Mouse (Mus musculus) megakaryocyte, embryonic 14.5 days (primary cell): ENCODE data around the gene Parva. TPM values are rescaled to one million over a fixed set of nuclear protein-coding genes. Genes with fewer than 3 reads are reported as not detected.

Source experiments
- H3K27me3 ChIP-seq: replicated peaks from 2 replicates; pipeline ENCODE3; 2012; ENCODE audit warnings: inconsistent platforms
- H3K36me3 ChIP-seq: replicated peaks from 2 replicates; pipeline ENCODE3; 2012; ENCODE audit warnings: low read length, inconsistent platforms, mixed read lengths
- H3K4me1 ChIP-seq: 2 replicates; pipeline ENCODE4 v1.6.1; 2012; ENCODE audit warnings: inconsistent platforms
- H3K4me3 ChIP-seq: replicated peaks from 2 replicates; pipeline ENCODE3; 2012; ENCODE audit warnings: moderate library complexity, mild to moderate bottlenecking, inconsistent platforms
- H3K9me3 ChIP-seq: 2 replicates; pipeline ENCODE4 v1.6.1; 2012; ENCODE audit warnings: inconsistent platforms
- FLI1 ChIP-seq: IDR thresholded peaks from 2 replicates; pipeline ENCODE4 v1.6.1; 2012; ENCODE audit warnings: low read length, inconsistent platforms, mixed read lengths
- GATA1 ChIP-seq: IDR thresholded peaks from 3 replicates; pipeline ENCODE4 v1.6.1; 2012; ENCODE audit warnings: mixed read lengths, low read length, inconsistent platforms, borderline replicate concordance
- polyA plus RNA-seq: library from polyadenylated mRNA; stranded (reverse); fragments of >175 nt; gene quantifications from 2 replicates; pipeline ENCODE4 v1.2.3, GENCODE M21; 2012; ENCODE audit warnings: low replicate concordance; ENCODE audit not compliant: insufficient read depth

Parva gene
- polyA plus RNA-seq, 1 experiment, result 0.07 TPM

DNA sequence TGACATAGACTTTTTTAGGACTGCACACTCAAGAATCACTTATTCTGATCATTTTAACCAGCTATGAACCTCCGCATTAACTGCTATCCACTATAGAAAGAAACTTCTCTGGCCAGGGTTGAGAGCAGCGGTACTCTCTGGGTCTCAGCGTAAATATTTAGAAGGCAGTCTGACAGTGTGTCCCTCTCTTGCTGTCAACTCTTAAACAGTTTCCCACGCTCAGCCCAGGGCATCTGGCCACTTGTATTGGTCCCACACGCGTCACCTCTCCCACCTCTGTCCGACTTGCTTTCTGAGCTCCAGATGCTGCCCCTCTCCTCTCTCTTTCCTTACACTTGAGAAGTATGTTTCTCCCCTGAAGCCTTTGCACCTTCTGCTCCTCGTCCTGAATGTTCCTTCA lies 81.8 kb downstream of the Parva start:
- no peaks in the 10 kb centered on the region for H3K9me3 ChIP-seq
- no peaks in the 10 kb centered on the region for H3K36me3 ChIP-seq
- peaks cover 10% of the 10 kb centered on the region for H3K27me3 ChIP-seq
- TF ChIP-seq GATA1 (no peak), FLI1 (no peak)
- no peaks in the 10 kb centered on the region for H3K4me1 ChIP-seq
- H3K4me3 ChIP-seq, result no peak overlapping the region

GRCm38 (mm10) chr7:112510336-112511048 lies 83.2 kb downstream of the Parva start:
- peaks cover 7% of the 10 kb centered on the region for H3K27me3 ChIP-seq
- H3K4me3 ChIP-seq, result no peak overlapping the region
- H3K36me3 ChIP-seq, result no peaks in the 10 kb centered on the region
- H3K4me1 ChIP-seq, result no peaks in the 10 kb centered on the region
- TF ChIP-seq GATA1, result no peak
- TF ChIP-seq FLI1, result no peak
- no peaks in the 10 kb centered on the region for H3K9me3 ChIP-seq

DNA sequence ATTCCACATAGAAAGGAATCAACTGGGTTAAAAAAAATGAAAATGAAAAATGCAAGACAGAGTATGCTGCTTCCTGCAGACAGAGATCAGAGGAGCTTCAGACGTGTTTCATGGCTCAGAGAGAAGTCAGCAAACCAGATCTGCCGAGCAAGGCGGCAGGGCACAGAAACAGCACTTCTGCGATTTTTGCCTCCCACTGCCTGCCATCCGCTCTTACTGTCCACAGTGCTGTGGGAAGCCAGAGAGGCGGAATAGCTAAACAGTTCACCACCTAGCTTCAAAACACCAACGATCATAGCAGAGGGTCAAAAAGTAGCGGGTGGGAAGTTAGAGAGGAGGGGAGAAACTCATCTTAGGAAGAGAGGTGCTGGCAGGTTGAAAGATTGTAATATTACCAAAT lies 84.0 kb downstream of the Parva start:
- Histone ChIP-seq H3K36me3 (no peaks in the 10 kb centered on the region), H3K9me3 (no peaks in the 10 kb centered on the region), H3K4me3 (no peak overlapping the region), H3K4me1 (no peaks in the 10 kb centered on the region), H3K27me3 (peaks cover 5% of the 10 kb centered on the region)
- TF ChIP-seq GATA1, result no peak
- TF ChIP-seq FLI1, result no peak

GRCm38 (mm10) chr7:112512257-112512656 lies 85.0 kb downstream of the Parva start:
- Histone ChIP-seq H3K27me3 (peaks cover 3% of the 10 kb centered on the region), H3K9me3 (no peaks in the 10 kb centered on the region), H3K36me3 (no peaks in the 10 kb centered on the region), H3K4me3 (no peak overlapping the region), H3K4me1 (no peaks in the 10 kb centered on the region)
- TF ChIP-seq GATA1 (no peak), FLI1 (no peak)

GRCm38 (mm10) chr7:112512895-112513294 lies 85.6 kb downstream of the Parva start:
- H3K36me3 ChIP-seq, result no peaks in the 10 kb centered on the region
- H3K9me3 ChIP-seq, result no peaks in the 10 kb centered on the region
- no peak overlapping the region for H3K4me3 ChIP-seq
- peaks cover 2% of the 10 kb centered on the region for H3K27me3 ChIP-seq
- no peak for TF ChIP-seq GATA1
- TF ChIP-seq FLI1, result no peak
- no peaks in the 10 kb centered on the region for H3K4me1 ChIP-seq

- H3K27me3 ChIP-seq, result no peaks in the 10 kb centered on the region
- no peaks in the 10 kb centered on the region for H3K36me3 ChIP-seq
- H3K4me1 ChIP-seq, result no peaks in the 10 kb centered on the region
- H3K4me3 ChIP-seq, result no peak overlapping the region
- no peaks in the 10 kb centered on the region for H3K9me3 ChIP-seq
- TF ChIP-seq FLI1 (no peak), GATA1 (no peak)
These were observed 87.4 kb downstream of the Parva start for GRCm38 (mm10) chr7:112514636-112515193.

GRCm38 (mm10) chr7:112525465-112525864 lies 98.2 kb downstream of the Parva start:
- no peak overlapping the region for H3K4me3 ChIP-seq
- no peaks in the 10 kb centered on the region for H3K27me3 ChIP-seq
- H3K9me3 ChIP-seq, result peaks cover 3% of the 10 kb centered on the region; the same call in 1 of the 2 replicates
- no peaks in the 10 kb centered on the region for H3K36me3 ChIP-seq
- H3K4me1 ChIP-seq, result no peaks in the 10 kb centered on the region
- TF ChIP-seq FLI1 (no peak), GATA1 (no peak)

DNA sequence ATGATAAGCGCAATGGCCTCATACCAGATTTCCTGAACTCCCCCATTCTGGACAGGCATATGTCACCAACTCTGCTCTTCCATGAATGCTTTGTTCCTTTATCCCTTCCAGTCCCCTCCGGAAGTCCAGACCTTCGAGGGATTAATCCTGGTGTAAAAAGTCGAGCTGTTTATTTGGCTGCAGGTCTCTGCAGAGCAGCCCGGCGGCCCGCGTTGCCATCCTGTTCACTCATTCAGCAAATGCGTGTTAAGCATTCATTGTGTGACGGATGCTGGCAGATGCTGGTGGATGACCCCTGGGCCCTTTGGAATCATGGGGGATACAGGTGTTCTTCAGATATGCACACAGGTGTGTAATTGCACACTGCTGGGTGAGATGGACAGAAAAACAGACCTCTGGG lies 98.9 kb downstream of the Parva start:
- Histone ChIP-seq H3K27me3 (no peaks in the 10 kb centered on the region), H3K4me3 (no peak overlapping the region), H3K36me3 (no peaks in the 10 kb centered on the region), H3K4me1 (no peaks in the 10 kb centered on the region), H3K9me3 (peaks cover 5% of the 10 kb centered on the region; the same call in 1 of the 2 replicates)
- TF ChIP-seq FLI1 (no peak), GATA1 (no peak)

GRCm38 (mm10) chr7:112527230-112527629 lies 99.9 kb downstream of the Parva start:
- Histone ChIP-seq H3K27me3 (no peaks in the 10 kb centered on the region), H3K4me1 (no peaks in the 10 kb centered on the region), H3K36me3 (no peaks in the 10 kb centered on the region), H3K9me3 (peaks cover 5% of the 10 kb centered on the region; the same call in 1 of the 2 replicates), H3K4me3 (no peak overlapping the region)
- TF ChIP-seq FLI1 (no peak), GATA1 (no peak)

DNA sequence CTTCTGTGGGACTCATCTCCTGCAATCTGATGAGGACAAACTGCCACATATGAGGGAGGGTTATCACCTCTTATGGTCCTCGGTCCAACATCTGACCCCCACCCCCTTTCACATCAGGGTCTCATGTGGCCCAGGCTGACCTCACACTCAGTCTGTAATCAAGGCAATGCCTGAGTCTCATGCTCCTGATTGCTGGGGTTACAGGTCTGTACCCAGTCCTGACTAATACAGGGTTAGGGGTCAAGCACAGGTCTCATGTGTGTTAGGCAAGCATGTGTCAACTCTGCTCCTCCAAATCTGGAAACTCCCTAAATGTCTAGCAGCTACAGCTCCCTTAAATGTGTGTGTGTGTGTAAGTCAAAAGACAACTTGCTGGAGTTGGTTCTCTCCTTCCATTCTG lies 100.8 kb downstream of the Parva start:
- TF ChIP-seq FLI1 (no peak), GATA1 (no peak)
- no peaks in the 10 kb centered on the region for H3K36me3 ChIP-seq

GRCm38 (mm10) chr7:112528582-112529360 lies 101.5 kb downstream of the Parva start:
- Histone ChIP-seq H3K4me1 (no peaks in the 10 kb centered on the region), H3K27me3 (no peaks in the 10 kb centered on the region), H3K4me3 (no peak overlapping the region), H3K36me3 (no peaks in the 10 kb centered on the region), H3K9me3 (peaks cover 5% of the 10 kb centered on the region; the same call in 1 of the 2 replicates)
- TF ChIP-seq GATA1, result no peak
- no peak for TF ChIP-seq FLI1

More for the DNA sequence above, 100.8 kb downstream of the Parva start:
- H3K9me3 ChIP-seq, result peaks cover 5% of the 10 kb centered on the region; the same call in 1 of the 2 replicates
- H3K4me3 ChIP-seq, result no peak overlapping the region
- H3K4me1 ChIP-seq, result no peaks in the 10 kb centered on the region
- no peaks in the 10 kb centered on the region for H3K27me3 ChIP-seq
